Mouse (Mus musculus) testis, adult 2 months (tissue): ENCODE measurements at regions not wholly inside any gene's neighbourhood (a gene's known extent, or its start where the extent isn't known, plus 50 kb on each side); places are given as distances from the start of the nearest gene placed in this dataset.

Source experiments
- CTCF ChIP-seq: fragments of 200-500 bp; IDR thresholded peaks from 2 replicates; pipeline ENCODE4 v1.5.1; 2012; ENCODE audit warnings: low read depth, mild to moderate bottlenecking, inconsistent platforms, low read length, moderate library complexity; ENCODE audit not compliant: control insufficient read depth, insufficient read depth, insufficient replicate concordance
- POLR2A ChIP-seq: fragments of 200-500 bp; IDR thresholded peaks from 2 replicates; pipeline ENCODE4 v1.6.1; 2012; ENCODE audit warnings: low read depth, mild to moderate bottlenecking, inconsistent platforms, low read length, moderate library complexity; ENCODE audit not compliant: control insufficient read depth

DNA sequence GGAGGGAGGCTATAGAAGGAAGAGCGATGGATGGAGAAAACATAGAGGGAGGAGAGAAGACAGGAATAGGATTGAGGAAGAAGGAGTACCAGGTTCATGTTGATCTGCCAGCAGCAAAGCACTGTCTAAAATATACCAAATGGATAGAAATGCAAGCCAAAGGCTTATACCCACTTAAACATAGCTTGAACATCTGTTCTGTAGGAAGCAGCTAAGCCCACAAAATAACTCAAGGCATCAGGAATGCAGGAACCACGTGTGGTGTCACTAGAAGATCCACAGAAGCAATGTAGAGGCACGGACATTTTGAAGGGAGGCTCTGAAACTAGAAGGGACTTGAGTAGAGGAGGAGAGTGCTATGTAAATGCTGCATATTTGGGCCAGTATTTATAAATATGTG lies 78.9 kb downstream of the Smgc start:
- TF ChIP-seq POLR2A (no peak), CTCF (no peak)
